Mouse (Mus musculus) thymus, postnatal 36 days (tissue): ENCODE results near the gene Il1a.

Source experiments
- DNase-seq, 2 experiments: peaks; one replicate each; pipeline ENCODE4 v3.0.0; 2022; ENCODE audit warnings: mixed read lengths in 2 of 2

Gene Il1a

GRCm38 (mm10) chr2:129261151-129261794 is 48.5 kb downstream of the Il1a start:
- DNase-seq, result no peak

- DNase-seq, result no peak
Observed at GRCm38 (mm10) chr2:129260646-129261045, 49.1 kb downstream of the Il1a start.

GRCm38 (mm10) chr2:129258475-129259211 is 51.1 kb downstream of the Il1a start:
- peak; percentile 29 to 39 for DNase-seq

- no peak for DNase-seq
Observed at GRCm38 (mm10) chr2:129258056-129258455, 51.7 kb downstream of the Il1a start.

- DNase-seq, result no peak
Observed at GRCm38 (mm10) chr2:129256006-129256405, 53.8 kb downstream of the Il1a start.

GRCm38 (mm10) chr2:129254076-129254475 is 55.7 kb downstream of the Il1a start:
- no peak for DNase-seq

- DNase-seq, result no peak
Observed at GRCm38 (mm10) chr2:129253631-129253970, 56.2 kb downstream of the Il1a start.

- no peak for DNase-seq
Observed at GRCm38 (mm10) chr2:129252836-129253630, 56.7 kb downstream of the Il1a start.
